Mouse (Mus musculus): ENCODE measurements around the gene Ptpn22.
A peak's percentile ranks its signal among the peaks of the same experiment; 100 is the strongest.

Ptpn22 gene

GRCm38 (mm10) chr3:103944794-103945562 is 85.4 kb downstream of the Ptpn22 start:
- no peak for DNase-seq

- DNase-seq, result peak in 1 of 2 experiments; percentile 14
Measured at GRCm38 (mm10) chr3:103948666-103949065, 89.1 kb downstream of the Ptpn22 start.

GRCm38 (mm10) chr3:103960622-103961021 is 101.0 kb downstream of the Ptpn22 start:
- no peak for DNase-seq

Measured in spleen, adult 18-20 months (tissue).